Mouse (Mus musculus) bone marrow, adult 2 months (tissue): Measurements from ENCODE around the gene 9930021J03Rik.

Source experiments
- CTCF ChIP-seq: fragments of 200-500 bp; IDR thresholded peaks from 2 replicates; pipeline ENCODE4 v1.5.1; 2011; ENCODE audit warnings: low read length, control low read depth; ENCODE audit not compliant: control insufficient read depth, insufficient read depth
- POLR2A ChIP-seq: fragments of 200-500 bp; IDR thresholded peaks from 2 replicates; pipeline ENCODE4 v1.6.1; 2011; ENCODE audit warnings: low read depth, mild to moderate bottlenecking, control low read depth, low read length, borderline replicate concordance; ENCODE audit not compliant: control insufficient read depth

- TF ChIP-seq CTCF (no peak), POLR2A (no peak)
Observed at GRCm38 (mm10) chr19:29668135-29668534, 137.7 kb downstream of the 9930021J03Rik start.
